Mouse (Mus musculus) adrenal gland, postnatal 10 days (tissue): ENCODE data around the gene Pde3a. TPM values are rescaled to one million over a fixed set of nuclear protein-coding genes. Genes with fewer than 3 reads are reported as not detected.

Experiments used
- DNase-seq: peaks from one replicate; pipeline ENCODE4 v3.0.0; 2021; ENCODE audit warnings: mixed read lengths
- total RNA-seq, 2 experiments: library from RNA; stranded (reverse); gene quantifications; 2 replicates each; pipeline ENCODE4 v1.2.3; 2021

Pde3a gene
- total RNA-seq, 2 experiments from 2014 or later, result 15.7 to 17.8 TPM

DNA sequence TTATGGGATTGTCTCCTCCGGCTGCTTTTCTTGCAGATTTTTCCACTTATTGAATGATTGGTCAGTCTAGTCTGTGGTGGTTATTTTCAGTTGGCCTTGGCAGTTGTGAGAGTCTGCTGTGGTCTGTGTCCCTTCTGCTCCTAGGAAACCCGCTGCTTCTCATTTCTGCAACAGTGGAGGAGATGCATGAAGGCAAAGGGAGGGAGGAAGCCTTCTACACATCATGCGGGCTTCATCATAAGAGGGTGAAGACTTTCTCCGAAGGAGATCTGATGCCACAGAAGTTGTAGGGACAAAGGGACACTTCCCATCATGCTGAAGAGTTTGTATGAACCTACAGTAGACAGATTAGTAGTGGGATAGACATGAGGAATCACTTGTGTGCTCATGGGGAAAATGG lies 16.2 kb downstream of the Pde3a start:
- no peak for DNase-seq

DNA sequence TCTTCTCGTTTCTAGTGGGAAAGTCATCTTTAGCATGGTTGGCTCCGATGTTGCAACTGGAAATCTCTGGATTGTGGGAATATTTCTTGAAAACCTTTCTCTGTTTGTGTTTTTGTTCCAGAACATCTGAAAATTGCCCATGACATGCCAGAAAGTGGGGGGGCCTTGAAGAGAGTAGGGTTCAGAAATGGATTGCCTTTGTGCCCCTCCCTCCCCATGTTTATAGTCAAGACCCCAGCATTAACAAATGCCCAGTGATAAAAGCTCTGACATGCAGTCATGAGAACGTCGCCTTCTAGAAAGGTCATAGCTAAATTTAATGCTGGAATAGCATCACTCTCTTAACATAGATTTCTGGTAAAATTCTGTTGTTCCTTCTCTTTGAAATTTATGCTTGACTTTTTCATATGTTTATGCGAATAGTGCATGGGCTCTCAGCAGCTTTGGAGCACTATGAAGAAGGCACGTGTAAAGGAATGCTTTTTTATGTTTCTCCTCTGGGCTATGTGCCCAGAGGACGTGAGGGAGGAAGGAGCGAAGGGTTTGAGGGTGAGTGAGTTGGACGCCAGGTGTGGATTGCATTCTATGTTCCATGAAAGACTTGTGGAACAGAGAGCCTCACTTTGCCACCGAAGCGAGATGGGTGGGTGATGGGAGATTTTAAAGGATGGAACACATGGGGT lies 19.0 kb downstream of the Pde3a start:
- no peak for DNase-seq

DNA sequence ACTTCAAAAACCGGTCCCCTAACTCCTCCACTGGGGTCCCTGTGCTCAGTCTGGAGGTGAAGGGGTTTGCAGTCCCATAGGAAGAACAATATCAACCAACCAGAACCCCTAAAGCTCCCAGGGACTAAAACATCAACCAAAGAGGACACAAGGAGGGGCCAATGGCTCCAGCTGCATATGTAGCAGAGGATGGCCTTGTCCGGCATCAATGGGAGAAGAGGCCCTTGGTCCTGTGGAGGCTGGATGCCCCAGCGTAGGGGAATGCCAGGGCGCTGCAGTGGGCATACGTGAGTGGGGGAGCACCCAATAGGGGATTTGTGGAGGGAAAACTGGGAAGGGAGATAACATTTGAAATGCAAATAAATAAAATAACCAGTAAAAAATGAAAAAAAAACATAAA lies 19.8 kb downstream of the Pde3a start:
- DNase-seq, result no peak

DNA sequence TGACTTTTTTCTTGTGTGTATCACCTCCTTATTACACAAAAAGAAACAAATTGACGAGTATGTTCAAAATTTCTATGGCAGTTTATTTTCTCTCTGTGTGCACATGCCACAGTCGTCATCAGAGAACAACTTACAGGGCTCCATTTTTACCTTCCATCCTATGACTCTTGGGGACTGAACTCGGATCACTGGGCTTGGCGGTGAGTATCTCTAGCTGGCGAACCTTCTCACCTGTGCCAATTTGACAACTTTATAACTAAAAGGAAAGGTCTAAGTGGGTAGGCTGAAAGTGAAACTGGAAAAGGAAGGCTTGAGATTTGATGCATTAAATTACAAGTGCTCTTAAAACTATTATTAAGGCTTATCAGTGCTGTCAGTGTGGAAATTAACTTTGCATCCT lies 22.1 kb downstream of the Pde3a start:
- DNase-seq, result no peak

DNA sequence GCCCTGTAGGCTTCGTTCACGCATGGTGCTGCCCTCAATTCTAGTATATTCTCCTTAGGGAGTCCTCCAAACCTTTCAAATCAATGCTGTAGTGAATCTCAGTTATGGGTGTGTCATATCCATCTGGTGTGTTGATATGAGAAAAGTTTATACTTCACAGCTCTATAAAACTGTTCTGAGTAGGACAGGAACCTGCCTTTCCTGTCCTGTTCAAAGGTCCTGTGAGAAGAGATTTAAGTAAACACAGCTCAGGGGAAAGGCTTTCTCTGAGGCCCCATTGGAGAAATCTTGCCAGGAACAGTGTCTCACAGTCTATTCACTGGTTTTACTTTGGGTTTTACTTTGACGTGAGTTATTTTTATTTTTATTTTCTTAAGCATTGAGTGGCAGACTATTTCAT lies 22.5 kb downstream of the Pde3a start:
- no peak for DNase-seq

DNA sequence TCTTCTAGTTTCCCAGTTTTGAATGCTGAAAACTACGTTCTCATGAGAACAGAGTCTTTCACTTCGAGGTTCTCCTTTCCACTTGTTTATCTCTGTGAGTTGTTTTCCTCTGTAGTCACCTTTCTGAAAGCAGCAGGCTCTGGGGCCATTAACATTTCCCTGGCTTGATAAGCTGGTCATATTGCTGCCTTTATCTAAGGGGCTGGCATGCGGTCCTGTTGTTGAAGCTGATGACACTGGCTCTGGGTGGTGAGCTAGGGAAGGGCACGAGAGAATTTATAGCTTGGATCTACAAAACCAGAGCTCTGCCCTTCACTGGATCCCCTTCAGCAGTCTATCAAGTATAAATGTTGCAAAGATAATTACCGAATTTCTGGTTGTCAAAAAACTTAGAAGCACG lies 24.6 kb downstream of the Pde3a start:
- DNase-seq, result no peak

DNA sequence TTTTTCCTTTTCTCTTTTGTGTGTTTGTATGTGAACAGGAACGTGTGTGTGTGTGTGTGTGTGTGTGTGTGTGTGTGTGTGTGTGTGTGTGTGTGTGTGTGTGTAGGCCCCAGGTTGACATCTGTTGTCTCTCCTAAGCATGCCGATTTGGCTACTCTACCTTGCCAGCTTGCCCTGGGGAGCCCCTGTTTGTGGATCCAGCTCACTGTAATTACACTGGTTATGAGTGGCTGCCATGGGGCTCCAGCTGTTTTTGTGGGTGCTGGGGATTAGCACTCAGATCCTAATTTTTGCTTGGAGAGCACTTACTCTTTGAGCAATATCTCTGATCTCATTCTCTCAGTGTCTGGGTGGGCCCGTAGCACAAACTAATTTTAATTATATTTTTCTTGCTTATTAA lies 32.6 kb downstream of the Pde3a start:
- no peak for DNase-seq

DNA sequence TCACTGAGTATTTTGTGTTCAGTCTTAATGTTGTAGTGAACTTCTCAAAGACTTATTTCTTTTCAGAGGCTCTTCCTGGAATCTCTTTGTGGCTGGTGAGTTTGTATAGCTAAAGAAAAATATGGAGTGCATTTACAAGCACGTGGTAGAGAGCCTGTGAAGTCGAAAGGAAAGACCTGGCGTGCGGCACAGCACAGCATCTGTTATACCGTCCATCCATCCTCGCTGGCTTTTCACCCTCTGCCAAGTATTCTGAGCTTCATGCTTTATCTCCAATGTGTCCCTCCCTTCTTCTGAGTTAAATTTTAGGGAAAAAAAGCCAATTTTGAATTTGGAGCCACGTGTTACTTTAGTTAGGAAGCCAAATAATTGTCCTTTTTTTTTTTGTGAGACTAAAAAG lies 33.7 kb downstream of the Pde3a start:
- no peak for DNase-seq

DNA sequence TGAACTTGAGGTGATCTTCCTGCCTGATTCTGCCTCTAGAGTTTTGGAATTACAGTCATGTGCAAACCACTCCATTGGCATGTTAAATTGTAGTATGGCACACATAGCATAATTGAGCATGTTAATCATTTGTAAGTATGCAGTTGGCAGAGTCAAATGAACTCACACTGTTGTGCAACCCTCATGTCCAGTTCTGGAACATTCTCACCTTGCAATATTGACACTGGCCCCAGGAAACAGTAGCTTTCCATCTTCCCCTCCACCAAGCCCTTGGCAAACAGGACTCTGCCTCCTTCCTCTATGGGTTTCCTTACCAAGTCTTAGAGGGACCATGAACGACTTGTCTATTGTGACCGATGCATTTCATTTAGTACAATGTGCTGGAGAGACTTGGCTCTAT lies 42.1 kb downstream of the Pde3a start:
- DNase-seq, result no peak

DNA sequence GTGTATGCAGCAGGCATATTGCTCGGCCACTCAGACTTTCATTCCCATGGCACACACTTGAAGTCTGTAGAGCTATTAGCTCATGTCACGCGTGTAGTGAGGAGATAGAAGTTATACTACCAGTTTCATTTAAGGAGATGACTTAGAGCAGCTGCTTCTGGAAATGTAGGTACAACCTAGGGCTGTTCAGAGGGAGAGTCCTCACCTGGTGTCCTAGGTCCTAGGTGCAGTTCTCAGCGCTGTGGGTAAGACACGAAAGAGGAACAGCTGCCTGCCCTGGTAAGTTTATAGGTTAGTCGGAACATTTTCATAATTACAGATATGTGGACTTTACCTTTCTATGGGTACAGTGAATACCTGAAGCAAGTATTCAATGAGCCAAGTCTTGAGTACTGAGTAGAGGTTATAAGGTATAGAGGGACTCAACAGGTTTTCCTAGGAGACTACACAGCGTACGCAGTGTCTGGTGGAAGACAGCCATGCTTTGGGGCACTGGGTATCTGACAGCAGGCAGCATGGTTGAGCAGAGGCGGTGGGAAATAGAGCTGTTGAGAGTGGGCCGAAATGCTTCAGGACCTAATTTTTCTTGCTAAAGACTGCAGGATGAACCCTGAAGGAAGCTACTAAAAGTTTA lies 43.9 kb downstream of the Pde3a start:
- DNase-seq, result no peak

DNA sequence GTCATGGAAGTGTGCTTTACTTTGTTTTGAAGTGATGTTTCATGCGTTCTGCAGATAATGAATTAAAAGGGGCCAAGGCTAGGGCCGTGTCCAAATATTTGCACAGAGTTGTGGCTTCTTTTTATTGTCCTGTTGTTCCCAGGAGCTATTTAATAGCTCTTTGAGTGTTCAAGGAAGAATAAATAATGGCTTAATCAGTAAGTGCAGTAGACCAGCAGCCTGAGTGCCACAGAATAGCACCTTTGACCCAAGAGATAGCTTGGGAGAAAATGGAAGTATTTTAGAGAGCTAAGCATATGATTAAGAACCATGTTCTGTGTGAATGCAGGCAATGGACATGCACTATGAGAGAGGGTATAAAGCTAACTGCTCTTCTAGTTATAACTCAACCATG lies 44.4 kb downstream of the Pde3a start:
- DNase-seq, result no peak

DNA sequence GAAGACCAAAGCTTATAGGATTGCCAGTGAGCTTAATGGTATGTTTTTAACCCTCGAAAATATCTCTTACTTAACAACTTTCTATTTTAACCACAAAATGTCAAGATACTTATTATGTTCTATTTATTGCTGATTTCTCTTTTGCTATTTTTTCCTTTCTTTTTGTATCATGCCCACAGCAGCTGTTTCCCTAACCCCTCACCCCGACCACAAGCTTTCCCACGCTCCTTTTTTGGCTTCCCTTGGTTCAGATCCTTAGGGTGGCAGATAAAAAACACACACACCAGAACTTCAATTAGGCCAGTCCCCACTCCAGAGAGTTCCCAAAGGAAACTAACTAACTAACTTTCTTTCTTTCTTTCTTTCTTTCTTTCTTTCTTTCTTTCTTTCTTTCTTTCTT lies 46.2 kb downstream of the Pde3a start:
- no peak for DNase-seq

DNA sequence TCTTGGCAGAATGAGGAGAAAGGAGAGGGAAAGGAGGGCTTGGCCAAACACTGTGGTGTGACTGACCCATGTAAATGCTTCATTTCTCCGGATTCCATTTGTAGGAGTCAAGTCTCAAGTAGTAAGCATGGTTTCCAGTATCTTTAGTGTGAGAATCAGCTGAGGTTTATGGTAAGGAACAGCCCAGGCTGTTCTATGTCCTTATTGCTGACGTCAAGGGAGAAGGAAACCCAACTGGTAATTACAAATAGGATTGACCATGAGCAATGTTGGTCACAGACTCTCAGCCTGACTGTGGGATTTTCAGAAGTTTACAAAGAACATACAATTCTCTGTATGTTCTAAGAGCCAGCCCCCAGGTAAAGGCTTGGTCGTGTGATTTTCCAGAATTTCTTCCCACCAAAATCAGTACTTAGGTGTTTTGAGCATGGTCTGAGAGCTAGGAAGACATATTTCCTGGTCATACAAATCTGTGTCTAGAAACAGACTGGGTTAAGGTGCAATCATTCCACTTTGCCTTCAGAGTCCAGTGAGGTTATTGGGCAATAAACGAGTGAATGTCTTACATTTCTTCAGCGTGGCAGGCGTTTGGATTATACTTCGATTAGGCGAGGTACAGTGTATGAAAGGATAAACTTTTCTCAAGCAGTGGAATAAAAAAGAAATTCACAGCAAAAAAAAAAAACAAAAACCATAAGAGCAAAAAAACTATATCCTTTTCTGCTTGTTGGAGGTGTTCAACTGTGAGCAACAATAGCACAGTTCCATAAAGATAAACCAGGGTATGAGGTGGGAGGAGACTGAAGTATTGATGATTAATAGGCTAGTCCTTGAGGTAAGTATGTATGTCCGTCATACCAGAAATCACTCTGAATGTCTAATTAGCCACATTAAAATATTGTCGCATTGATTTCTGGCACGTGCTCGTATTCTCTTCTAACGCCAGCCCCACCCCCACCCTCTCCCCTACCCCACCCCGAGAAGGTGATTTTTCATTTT lies 53.0 kb downstream of the Pde3a start:
- DNase-seq, result no peak

DNA sequence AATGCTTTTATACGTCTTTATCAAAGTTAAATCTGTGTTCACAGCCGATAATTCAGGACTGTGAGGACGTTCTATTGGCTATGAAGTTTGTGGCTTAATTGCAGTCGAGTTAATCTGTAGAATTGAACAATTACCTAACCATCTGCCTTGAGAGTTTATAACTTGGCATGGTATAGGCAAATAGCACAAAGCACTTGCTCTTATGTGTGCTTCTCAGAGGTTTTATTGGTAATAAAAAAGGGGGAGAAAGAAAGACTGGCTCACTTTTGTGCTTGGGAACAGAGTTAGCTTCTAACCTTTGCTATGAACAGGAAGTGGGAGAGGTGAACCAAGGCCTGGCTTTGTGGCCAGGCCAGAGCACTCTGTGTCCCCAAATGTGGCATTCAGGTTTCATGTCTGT lies 53.8 kb downstream of the Pde3a start:
- DNase-seq, result no peak

DNA sequence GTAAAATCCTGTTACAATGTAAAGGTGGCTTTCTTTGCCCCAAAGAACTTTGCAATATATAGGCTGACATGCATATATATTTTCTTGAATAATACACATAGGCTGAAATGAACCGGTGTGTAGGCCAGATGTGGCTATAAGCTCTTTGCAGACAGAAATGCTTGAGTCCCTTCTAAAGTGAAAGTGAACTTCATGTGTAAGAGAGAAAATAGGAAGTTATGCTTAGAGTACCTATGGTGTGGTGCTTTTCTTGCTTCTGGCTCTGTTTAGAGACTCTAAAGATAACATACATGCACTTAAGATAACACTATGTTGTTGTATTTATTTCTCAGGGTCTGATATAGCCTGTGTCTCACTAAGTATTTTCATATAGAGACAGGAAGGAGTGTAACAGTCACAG lies 58.3 kb downstream of the Pde3a start:
- DNase-seq, result no peak

DNA sequence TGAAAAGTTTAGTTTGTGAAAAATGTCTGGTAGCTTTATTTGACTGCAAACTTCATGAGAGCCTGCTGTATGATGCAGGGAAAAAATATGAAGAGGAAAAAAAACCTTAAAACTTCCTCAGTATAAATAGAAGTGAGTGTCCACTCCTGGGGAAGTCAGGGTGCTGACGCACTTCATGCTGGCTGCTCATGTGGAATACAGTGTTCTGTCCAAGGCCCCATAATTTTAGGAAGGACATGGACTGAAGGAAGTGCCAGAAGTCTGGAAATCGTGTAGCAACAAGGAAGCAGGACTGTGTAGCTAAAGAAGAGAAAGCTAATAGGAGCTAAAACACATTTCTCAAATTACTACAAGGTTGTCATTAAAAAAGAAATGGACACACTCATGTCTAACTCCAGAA lies 59.4 kb downstream of the Pde3a start:
- DNase-seq, result peak; percentile 43

DNA sequence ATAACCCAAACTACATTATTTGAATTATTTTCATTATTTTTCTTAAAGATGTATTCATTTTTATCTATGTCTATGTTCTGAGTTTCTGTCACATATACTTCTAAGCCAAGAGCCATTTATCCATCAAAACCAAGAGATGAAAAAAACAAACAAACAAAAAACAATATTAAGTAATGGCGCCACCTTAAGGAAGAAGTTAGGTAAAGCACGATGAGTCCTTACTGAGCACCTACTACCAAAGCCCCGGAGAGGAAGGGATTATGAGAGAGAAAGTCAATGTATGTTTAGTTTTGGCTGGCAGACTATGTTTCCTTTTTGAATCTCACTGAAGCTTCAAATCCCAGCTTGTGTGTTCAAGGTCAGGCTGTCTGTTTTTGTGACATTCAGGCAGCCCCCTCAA lies 60.8 kb downstream of the Pde3a start:
- no peak for DNase-seq

DNA sequence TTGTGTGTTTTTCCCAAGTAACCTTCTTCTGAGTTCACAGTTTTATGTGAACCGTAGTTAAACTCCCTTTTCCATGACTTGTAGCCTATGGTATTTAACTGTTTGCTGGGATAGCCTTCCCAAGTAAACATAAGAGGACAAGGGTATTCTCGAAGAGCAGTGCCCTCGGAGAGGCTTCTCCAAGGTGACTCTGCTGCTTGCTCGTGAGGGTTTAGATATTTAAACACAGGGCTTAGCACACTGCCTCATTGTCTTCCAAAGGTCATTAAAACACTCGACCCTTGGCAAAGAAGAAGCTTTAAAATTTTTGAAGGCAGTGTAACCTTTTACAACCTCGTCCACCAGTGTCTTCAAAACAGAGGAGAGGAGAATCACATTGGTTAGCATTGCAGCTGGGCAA lies 61.3 kb downstream of the Pde3a start:
- no peak for DNase-seq

DNA sequence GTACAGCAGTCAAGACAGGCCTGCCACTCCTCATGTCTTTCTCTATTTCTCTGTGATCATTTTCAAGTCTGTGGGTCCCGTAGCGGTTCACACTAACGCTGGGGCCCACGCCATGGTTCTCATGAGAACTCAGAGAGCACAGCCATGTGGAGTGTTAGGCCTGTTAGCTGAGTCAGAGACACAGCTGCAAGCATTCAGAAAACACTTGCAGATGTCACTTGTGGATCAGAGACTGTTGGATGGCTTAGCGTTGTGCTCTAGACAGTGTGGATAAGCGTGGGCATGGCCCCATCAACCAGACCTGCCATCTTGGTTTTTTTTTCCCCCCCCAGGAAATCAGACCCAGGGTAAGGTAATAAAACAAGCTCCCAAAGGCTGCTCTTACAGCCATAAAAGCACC lies 62.5 kb downstream of the Pde3a start:
- no peak for DNase-seq

DNA sequence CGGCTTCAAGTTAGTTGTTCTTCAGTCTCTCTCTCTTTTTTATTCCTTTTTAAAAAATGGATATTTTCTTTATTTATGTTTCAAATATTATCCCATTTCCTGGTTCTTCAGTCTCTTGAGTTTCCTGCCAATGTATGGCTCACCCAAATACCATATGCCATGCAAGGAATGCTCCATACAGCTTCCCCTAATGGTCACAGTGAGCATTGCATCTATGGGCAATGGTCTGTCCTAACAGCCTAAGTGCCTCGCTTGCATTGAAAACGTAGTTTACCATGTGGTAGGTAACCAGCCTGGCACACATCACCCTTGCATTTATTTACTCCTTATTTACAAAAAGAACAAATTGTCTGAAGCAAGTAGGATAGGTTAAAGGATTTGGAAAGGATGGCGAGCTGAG lies 64.0 kb downstream of the Pde3a start:
- DNase-seq, result no peak

DNA sequence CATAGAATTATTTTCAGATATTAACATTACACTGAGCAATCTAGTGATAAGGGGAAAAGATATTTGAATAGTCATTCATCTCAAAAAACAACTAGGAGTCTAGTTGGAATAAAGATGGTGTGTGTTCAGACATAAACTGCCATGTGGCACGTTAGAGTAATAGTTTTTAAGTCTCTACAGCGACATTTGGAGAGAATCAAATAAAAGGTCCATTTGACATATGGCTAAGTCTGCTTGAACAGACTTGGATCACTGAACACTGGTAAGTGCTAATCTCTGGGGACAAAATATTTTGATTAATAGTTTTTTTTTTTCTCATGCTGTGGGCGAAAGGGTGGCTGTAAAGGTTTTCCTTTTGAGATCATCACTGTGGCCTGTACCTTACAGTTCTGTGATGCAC lies 69.4 kb downstream of the Pde3a start:
- DNase-seq, result no peak

DNA sequence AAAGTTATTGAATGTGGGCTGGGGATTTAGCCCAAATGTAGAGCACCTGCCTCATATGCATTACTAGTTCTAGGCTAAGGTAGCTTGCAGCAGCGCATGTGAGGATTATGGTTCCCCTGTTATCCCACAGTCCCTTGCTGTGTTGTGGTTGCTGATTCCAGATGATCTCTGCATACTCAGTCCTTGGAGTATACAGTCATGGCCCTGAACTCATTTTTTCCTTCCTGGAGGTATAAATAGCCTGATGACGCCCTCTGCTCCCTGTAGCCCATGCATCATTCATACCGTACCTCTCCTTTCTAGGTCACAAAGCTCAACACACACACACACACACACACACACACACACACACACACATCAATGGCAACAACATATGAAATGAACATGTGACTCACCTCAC lies 72.2 kb downstream of the Pde3a start:
- DNase-seq, result no peak

DNA sequence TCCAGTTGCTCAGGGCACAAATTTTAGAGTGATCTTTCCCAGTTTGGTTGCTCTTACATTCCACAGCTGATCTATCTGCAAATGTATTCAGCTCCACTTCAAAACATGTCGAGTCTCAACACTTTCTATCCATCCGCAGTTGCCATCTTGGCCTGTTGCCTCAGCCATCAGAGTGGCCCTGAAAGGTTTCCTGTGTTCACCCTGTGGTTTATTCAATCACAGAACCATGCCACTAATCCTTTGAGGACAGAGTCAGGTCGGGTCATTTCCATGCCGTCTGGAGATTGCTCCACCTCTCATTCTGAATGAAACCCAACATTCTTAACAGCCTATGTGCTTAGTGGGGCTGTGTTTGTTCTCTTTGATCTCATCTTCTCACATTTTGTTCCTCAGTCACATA lies 73.9 kb downstream of the Pde3a start:
- no peak for DNase-seq
